Mouse (Mus musculus): Measurements from ENCODE around the gene Prr5. TPM values are rescaled to one million over a fixed set of nuclear protein-coding genes. Genes with fewer than 3 reads are reported as not detected.

Gene Prr5
- polyA plus RNA-seq, 1 experiment from 2014 or later, result 20.3 TPM

GRCm38 (mm10) chr15:84653151-84653550 lies 16.3 kb upstream of the Prr5 start:
- no peak for ATAC-seq (ENCODE audit: low FRiP score, low TSS enrichment)
- Histone ChIP-seq H3K27me3 (ENCODE audit: control insufficient read depth, insufficient read depth, low read length) (no peaks in the 10 kb centered on the region), H3K4me1 (replicated peaks; ENCODE audit: control insufficient read depth, insufficient read depth) (peaks cover 3% of the 10 kb centered on the region; the same call in 1 of the 2 replicates), H3K9ac (ENCODE audit: low read length) (no peak overlapping the region), H3K27ac (replicated peaks) (no peak overlapping the region), H3K9me3 (ENCODE audit: control insufficient read depth, low read length) (no peaks in the 10 kb centered on the region), H3K4me2 (replicated peaks; ENCODE audit: low read depth) (no peak overlapping the region), H3K36me3 (ENCODE audit: control insufficient read depth, insufficient read depth, low read length) (no peaks in the 10 kb centered on the region), H3K4me3 (ENCODE audit: low read depth, low read length) (no peak overlapping the region)
- TF ChIP-seq EP300 (optimal IDR thresholded peaks at IDR 0.05), result no peak
- TF ChIP-seq CTCF (IDR thresholded peaks at IDR 0.05; ENCODE audit: low read depth), result no peak
- no peak for DNase-seq (ENCODE audit: low spot score)
- 89% methylated on average over 7 of the region's 7 CpGs for WGBS

- peaks cover 3% of the 10 kb centered on the region; the same call in 1 of the 2 replicates for H3K4me1 ChIP-seq (replicated peaks; ENCODE audit: control insufficient read depth, insufficient read depth)
- peak overlapping the region; percentile 4; the same call in 1 of the 2 replicates for H3K9ac ChIP-seq (ENCODE audit: low read length)
- 4% methylated on average over 28 of the region's 28 CpGs for WGBS
- peak overlapping the region; percentile 54 for H3K4me2 ChIP-seq (replicated peaks; ENCODE audit: low read depth)
- no peaks in the 10 kb centered on the region for H3K9me3 ChIP-seq (ENCODE audit: control insufficient read depth, low read length)
- no peaks in the 10 kb centered on the region for H3K27me3 ChIP-seq (ENCODE audit: control insufficient read depth, insufficient read depth, low read length)
- TF ChIP-seq EP300 (optimal IDR thresholded peaks at IDR 0.05), result no peak
- TF ChIP-seq CTCF (IDR thresholded peaks at IDR 0.05; ENCODE audit: low read depth), result peak; percentile 63
- DNase-seq (ENCODE audit: low spot score) (peak; percentile 84), ATAC-seq (ENCODE audit: low FRiP score, low TSS enrichment) (peak; percentile 88)
- H3K4me3 ChIP-seq (ENCODE audit: low read depth, low read length), result peak overlapping the region; percentile 15; the same call in 1 of the 2 replicates
- no peaks in the 10 kb centered on the region for H3K36me3 ChIP-seq (ENCODE audit: control insufficient read depth, insufficient read depth, low read length)
- peak overlapping the region; percentile 85 for H3K27ac ChIP-seq (replicated peaks)
These were observed 15.1 kb upstream of the Prr5 start for GRCm38 (mm10) chr15:84653979-84654966.

- ATAC-seq (ENCODE audit: low FRiP score, low TSS enrichment) (no peak), DNase-seq (ENCODE audit: low spot score) (no peak)
- no peak overlapping the region for H3K9ac ChIP-seq (ENCODE audit: low read length)
- 43% methylated on average over 10 of the region's 10 CpGs for WGBS
- no peak overlapping the region for H3K4me3 ChIP-seq (ENCODE audit: low read depth, low read length)
- no peaks in the 10 kb centered on the region for H3K27me3 ChIP-seq (ENCODE audit: control insufficient read depth, insufficient read depth, low read length)
- no peaks in the 10 kb centered on the region for H3K9me3 ChIP-seq (ENCODE audit: control insufficient read depth, low read length)
- peak overlapping the region; percentile 85 for H3K27ac ChIP-seq (replicated peaks)
- TF ChIP-seq CTCF (IDR thresholded peaks at IDR 0.05; ENCODE audit: low read depth) (no peak), EP300 (optimal IDR thresholded peaks at IDR 0.05) (no peak)
- no peaks in the 10 kb centered on the region for H3K36me3 ChIP-seq (ENCODE audit: control insufficient read depth, insufficient read depth, low read length)
- H3K4me1 ChIP-seq (replicated peaks; ENCODE audit: control insufficient read depth, insufficient read depth), result peaks cover 3% of the 10 kb centered on the region; the same call in 1 of the 2 replicates
- H3K4me2 ChIP-seq (replicated peaks; ENCODE audit: low read depth), result no peak overlapping the region
These were observed 14.4 kb upstream of the Prr5 start for GRCm38 (mm10) chr15:84654975-84655374.

GRCm38 (mm10) chr15:84656689-84657088 lies 12.7 kb upstream of the Prr5 start:
- ATAC-seq (ENCODE audit: low FRiP score, low TSS enrichment) (no peak), DNase-seq (ENCODE audit: low spot score) (no peak)
- no peaks in the 10 kb centered on the region for H3K9me3 ChIP-seq (ENCODE audit: control insufficient read depth, low read length)

GRCm38 (mm10) chr15:84657384-84658064 lies 11.9 kb upstream of the Prr5 start:
- Histone ChIP-seq H3K36me3 (ENCODE audit: control insufficient read depth, insufficient read depth, low read length) (no peaks in the 10 kb centered on the region), H3K27ac (replicated peaks) (no peak overlapping the region), H3K9me3 (ENCODE audit: control insufficient read depth, low read length) (no peaks in the 10 kb centered on the region), H3K4me1 (replicated peaks; ENCODE audit: control insufficient read depth, insufficient read depth) (peaks cover 3% of the 10 kb centered on the region; the same call in 1 of the 2 replicates), H3K4me2 (replicated peaks; ENCODE audit: low read depth) (no peak overlapping the region), H3K9ac (ENCODE audit: low read length) (no peak overlapping the region), H3K4me3 (ENCODE audit: low read depth, low read length) (no peak overlapping the region), H3K27me3 (ENCODE audit: control insufficient read depth, insufficient read depth, low read length) (no peaks in the 10 kb centered on the region)
- ATAC-seq (ENCODE audit: low FRiP score, low TSS enrichment), result no peak
- DNase-seq (ENCODE audit: low spot score), result no peak
- TF ChIP-seq EP300 (optimal IDR thresholded peaks at IDR 0.05) (no peak), CTCF (IDR thresholded peaks at IDR 0.05; ENCODE audit: low read depth) (no peak)
- WGBS, result 70% methylated on average over 9 of the region's 9 CpGs

More at GRCm38 (mm10) chr15:84656689-84657088, 12.7 kb upstream of the Prr5 start:
- Histone ChIP-seq H3K36me3 (ENCODE audit: control insufficient read depth, insufficient read depth, low read length) (no peaks in the 10 kb centered on the region), H3K27ac (replicated peaks) (no peak overlapping the region), H3K4me3 (ENCODE audit: low read depth, low read length) (no peak overlapping the region), H3K4me2 (replicated peaks; ENCODE audit: low read depth) (no peak overlapping the region), H3K4me1 (replicated peaks; ENCODE audit: control insufficient read depth, insufficient read depth) (peaks cover 3% of the 10 kb centered on the region; the same call in 1 of the 2 replicates), H3K27me3 (ENCODE audit: control insufficient read depth, insufficient read depth, low read length) (no peaks in the 10 kb centered on the region), H3K9ac (ENCODE audit: low read length) (no peak overlapping the region)
- no peak for TF ChIP-seq EP300 (optimal IDR thresholded peaks at IDR 0.05)
- TF ChIP-seq CTCF (IDR thresholded peaks at IDR 0.05; ENCODE audit: low read depth), result 0 out of 2 replicates have a peak, but pooled peaks have one; percentile 3
- WGBS, result 88% methylated on average over 3 of the region's 3 CpGs
